Mouse (Mus musculus) brown adipose tissue, adult 24 weeks (tissue): Measurements from ENCODE around the gene Crot. TPM values are rescaled to one million over a fixed set of nuclear protein-coding genes. Genes with fewer than 3 reads are reported as not detected.
A peak's percentile ranks its signal among the peaks of the same experiment; 100 is the strongest.
"Not testable (repeated sequence)": the region's sequence is repeated elsewhere in the genome, so short reads cannot be mapped to it uniquely, and the experiment has no call there.

ENCODE experiments used
- H3K27ac ChIP-seq: fragments of 200-500 bp; replicated peaks from 2 replicates; pipeline ENCODE4 v1.5.1; 2012; ENCODE audit warnings: low read depth, mild to moderate bottlenecking, low read length
- H3K4me1 ChIP-seq: fragments of 200-500 bp; 2 replicates; pipeline ENCODE4 v1.6.1; 2012; ENCODE audit warnings: low read length, mixed read lengths; ENCODE audit not compliant: control insufficient read depth, insufficient read depth, insufficient read length
- H3K4me3 ChIP-seq: fragments of 200-500 bp; 2 replicates; pipeline ENCODE4 v1.5.1; 2012; ENCODE audit warnings: low read depth, mild to moderate bottlenecking, low read length, moderate library complexity; ENCODE audit not compliant: insufficient read depth
- polyA plus RNA-seq: library from polyadenylated mRNA; stranded (reverse); fragments of >200 nt; gene quantifications from 2 replicates; pipeline ENCODE4 v1.2.4, GENCODE M21; 2012; ENCODE audit not compliant: missing spikeins, insufficient read depth, insufficient read length

Crot gene
- polyA plus RNA-seq, 1 experiment = 42.8 TPM

GRCm38 (mm10) chr5:9015352-9015751, 18.2 kb upstream of the Crot start:
- Histone ChIP-seq H3K4me3 (no peak overlapping the region), H3K27ac (no peak overlapping the region), H3K4me1 (no peaks in the 10 kb centered on the region)

GRCm38 (mm10) chr5:9014774-9015173, 17.6 kb upstream of the Crot start:
- no peak overlapping the region for H3K27ac ChIP-seq

GRCm38 (mm10) chr5:9011374-9011773, 14.2 kb upstream of the Crot start:
- no peaks in the 10 kb centered on the region for H3K4me1 ChIP-seq
- no peak overlapping the region for H3K4me3 ChIP-seq

More at GRCm38 (mm10) chr5:9014774-9015173, 17.6 kb upstream of the Crot start:
- Histone ChIP-seq H3K4me1 (no peaks in the 10 kb centered on the region), H3K4me3 (no peak overlapping the region)

GRCm38 (mm10) chr5:9010166-9010565, 13.0 kb upstream of the Crot start:
- H3K4me1 ChIP-seq = no peaks in the 10 kb centered on the region
- no peak overlapping the region for H3K4me3 ChIP-seq

More at GRCm38 (mm10) chr5:9011374-9011773, 14.2 kb upstream of the Crot start:
- H3K27ac ChIP-seq = no peak overlapping the region

GRCm38 (mm10) chr5:9006585-9006984, 9.5 kb upstream of the Crot start:
- H3K27ac ChIP-seq, H3K4me1 ChIP-seq, H3K4me3 ChIP-seq: not testable (repeated sequence)

More at GRCm38 (mm10) chr5:9010166-9010565, 13.0 kb upstream of the Crot start:
- no peak overlapping the region for H3K27ac ChIP-seq

GRCm38 (mm10) chr5:9000006-9000405, 2.9 kb upstream of the Crot start:
- H3K27ac ChIP-seq, H3K4me3 ChIP-seq, H3K4me1 ChIP-seq: not testable (repeated sequence)

- H3K4me3 ChIP-seq = no peak overlapping the region
- H3K27ac ChIP-seq = no peak overlapping the region
- H3K4me1 ChIP-seq = 0 out of 2 replicates have a peak, but pooled peaks cover 2% of the 10 kb centered on the region
These were observed 2.0 kb upstream of the Crot start for GRCm38 (mm10) chr5:8999108-8999507.

GRCm38 (mm10) chr5:8997513-8997895, 380 bp upstream of the Crot start:
- H3K4me3 ChIP-seq = peak overlapping the region; percentile 66
- H3K27ac ChIP-seq = 0 out of 2 replicates have a peak overlapping the region, but pooled peaks have one; percentile 6
- H3K4me1 ChIP-seq = 0 out of 2 replicates have a peak, but pooled peaks cover 2% of the 10 kb centered on the region

- H3K27ac ChIP-seq = no peak overlapping the region
- peak overlapping the region; percentile 66 for H3K4me3 ChIP-seq
- 0 out of 2 replicates have a peak, but pooled peaks cover 2% of the 10 kb centered on the region for H3K4me1 ChIP-seq
These were observed 998 bp downstream of the Crot start for GRCm38 (mm10) chr5:8995966-8996685.

GRCm38 (mm10) chr5:8991626-8992025, 5.5 kb downstream of the Crot start:
- Histone ChIP-seq H3K4me3 (no peak overlapping the region), H3K4me1 (0 out of 2 replicates have a peak, but pooled peaks cover 2% of the 10 kb centered on the region), H3K27ac (no peak overlapping the region)

- Histone ChIP-seq H3K4me1 (0 out of 2 replicates have a peak, but pooled peaks cover 2% of the 10 kb centered on the region), H3K27ac (no peak overlapping the region), H3K4me3 (no peak overlapping the region)
These were observed 6.6 kb downstream of the Crot start for GRCm38 (mm10) chr5:8990526-8990925.

GRCm38 (mm10) chr5:8987925-8988324, 9.2 kb downstream of the Crot start:
- Histone ChIP-seq H3K4me3 (no peak overlapping the region), H3K4me1 (no peaks in the 10 kb centered on the region), H3K27ac (no peak overlapping the region)

- Histone ChIP-seq H3K4me3 (no peak overlapping the region), H3K27ac (no peak overlapping the region)
These were observed 11.7 kb downstream of the Crot start for GRCm38 (mm10) chr5:8985470-8985869.

GRCm38 (mm10) chr5:8974721-8975120, 22.4 kb downstream of the Crot start:
- no peak overlapping the region for H3K4me3 ChIP-seq
- H3K4me1 ChIP-seq = no peaks in the 10 kb centered on the region
- no peak overlapping the region for H3K27ac ChIP-seq

More at GRCm38 (mm10) chr5:8985470-8985869, 11.7 kb downstream of the Crot start:
- H3K4me1 ChIP-seq = no peaks in the 10 kb centered on the region

- Histone ChIP-seq H3K4me1 (no peaks in the 10 kb centered on the region), H3K27ac (no peak overlapping the region), H3K4me3 (no peak overlapping the region)
These were observed 24.8 kb downstream of the Crot start for GRCm38 (mm10) chr5:8972355-8972754.

GRCm38 (mm10) chr5:8970694-8971093, 26.4 kb downstream of the Crot start:
- Histone ChIP-seq H3K27ac (no peak overlapping the region), H3K4me1 (no peaks in the 10 kb centered on the region), H3K4me3 (no peak overlapping the region)
